Mouse (Mus musculus) stomach, embryonic 14.5 days (tissue): ENCODE results near the gene Chchd3. TPM values are rescaled to one million over a fixed set of nuclear protein-coding genes. Genes with fewer than 3 reads are reported as not detected.

ENCODE experiments used
- ATAC-seq: fragments of 200-750 bp; cut with Nextera tagmentation; 2 replicates; pipeline ENCODE4 v1.8.0; 2017; ENCODE audit warnings: low read depth, moderate TSS enrichment; ENCODE audit not compliant: insufficient number of reproducible peaks, insufficient read depth, low FRiP score
- H3K27ac ChIP-seq: fragments of 300-500 bp; sonication (generic); 2 replicates; pipeline ENCODE4 v1.5.1; 2014; ENCODE audit warnings: mild to moderate bottlenecking, low read length, moderate library complexity, mixed read lengths
- H3K27me3 ChIP-seq: fragments of 300-500 bp; sonication (generic); 2 replicates; pipeline ENCODE4 v1.6.1; 2014; ENCODE audit warnings: low read length, control low read depth, mixed read lengths; ENCODE audit not compliant: control insufficient read depth, insufficient read depth
- H3K36me3 ChIP-seq: fragments of 300-500 bp; sonication (generic); 2 replicates; pipeline ENCODE4 v1.6.1; 2014; ENCODE audit warnings: mild to moderate bottlenecking, control low read depth, low read length, moderate library complexity, mixed read lengths; ENCODE audit not compliant: control insufficient read depth, insufficient read depth
- H3K4me1 ChIP-seq: fragments of 300-500 bp; sonication (generic); 2 replicates; pipeline ENCODE4 v1.6.1; 2014; ENCODE audit warnings: low read length, control low read depth, mixed read lengths; ENCODE audit not compliant: control insufficient read depth, insufficient read depth
- H3K4me2 ChIP-seq: fragments of 300-500 bp; sonication (generic); replicated peaks from 2 replicates; pipeline ENCODE4 v1.6.1; 2014; ENCODE audit warnings: low read depth, low read length, control low read depth
- H3K4me3 ChIP-seq: fragments of 300-500 bp; sonication (generic); 2 replicates; pipeline ENCODE4 v1.5.1; 2014; ENCODE audit warnings: low read depth, low read length, control low read depth
- H3K9ac ChIP-seq: fragments of 300-500 bp; sonication (generic); replicated peaks from 2 replicates; pipeline ENCODE4 v1.6.1; 2014; ENCODE audit warnings: low read depth, mild to moderate bottlenecking, control low read depth, low read length, moderate library complexity, mixed read lengths
- H3K9me3 ChIP-seq: fragments of 300-500 bp; sonication (generic); 2 replicates; pipeline ENCODE4 v1.6.1; 2016; ENCODE audit warnings: low read depth, low read length, control low read depth; ENCODE audit not compliant: control insufficient read depth
- WGBS: fragments of 180-500 bp; shearing (Covaris S2); extraction: QIAGEN DNeasy Blood & Tissue Kit; methylation state at CpG from one replicate; pipeline ENCODE4 v1.1.7; 2014; 5-methylcytosine and 5-hydroxymethylcytosine counted together
- polyA plus RNA-seq: library from polyadenylated mRNA; unstranded; fragments of >200 nt; fragmentation: Nextera tagmentation; extraction: Ambion mirVana; gene quantifications from 2 replicates; pipeline ENCODE4 v1.2.1, GENCODE M21; 2014

Chchd3 gene
- polyA plus RNA-seq, 1 experiment from 2014 or later, result 96.4 TPM

GRCm38 (mm10) chr6:32940299-32940698 is 119.8 kb downstream of the Chchd3 start:
- ATAC-seq, result no peak
- H3K9ac ChIP-seq, result no peak overlapping the region
- no peaks in the 10 kb centered on the region for H3K36me3 ChIP-seq
- H3K4me2 ChIP-seq, result no peak overlapping the region
- no peak overlapping the region for H3K27ac ChIP-seq
- 44% methylated on average over 11 of the region's 11 CpGs for WGBS
- H3K27me3 ChIP-seq, result no peaks in the 10 kb centered on the region
- no peaks in the 10 kb centered on the region for H3K4me1 ChIP-seq
- no peak overlapping the region for H3K4me3 ChIP-seq
- H3K9me3 ChIP-seq, result no peaks in the 10 kb centered on the region

- no peaks in the 10 kb centered on the region for H3K27me3 ChIP-seq
- H3K27ac ChIP-seq, result no peak overlapping the region
- no peak overlapping the region for H3K4me2 ChIP-seq
- no peak overlapping the region for H3K9ac ChIP-seq
- H3K9me3 ChIP-seq, result no peaks in the 10 kb centered on the region
- ATAC-seq, result no peak
- H3K4me3 ChIP-seq, result no peak overlapping the region
- no peaks in the 10 kb centered on the region for H3K36me3 ChIP-seq
- WGBS, result 89% methylated on average over 1 of the region's 1 CpGs
- no peaks in the 10 kb centered on the region for H3K4me1 ChIP-seq
These were observed 122.4 kb downstream of the Chchd3 start for GRCm38 (mm10) chr6:32937643-32938042.

- ATAC-seq, result no peak
- no peaks in the 10 kb centered on the region for H3K9me3 ChIP-seq
- H3K36me3 ChIP-seq, result no peaks in the 10 kb centered on the region
- no peak overlapping the region for H3K4me2 ChIP-seq
- no peaks in the 10 kb centered on the region for H3K27me3 ChIP-seq
- H3K9ac ChIP-seq, result no peak overlapping the region
- WGBS, result 73% methylated on average over 3 of the region's 3 CpGs
- H3K27ac ChIP-seq, result no peak overlapping the region
- H3K4me3 ChIP-seq, result no peak overlapping the region
- H3K4me1 ChIP-seq, result no peaks in the 10 kb centered on the region
These were observed 123.3 kb downstream of the Chchd3 start for GRCm38 (mm10) chr6:32936794-32937193.

GRCm38 (mm10) chr6:32936365-32936764 is 123.7 kb downstream of the Chchd3 start:
- no peaks in the 10 kb centered on the region for H3K36me3 ChIP-seq
- no peak for ATAC-seq
- H3K27ac ChIP-seq, result no peak overlapping the region
- no peaks in the 10 kb centered on the region for H3K9me3 ChIP-seq
- H3K9ac ChIP-seq, result no peak overlapping the region
- no peaks in the 10 kb centered on the region for H3K27me3 ChIP-seq
- no peaks in the 10 kb centered on the region for H3K4me1 ChIP-seq
- 45% methylated on average over 2 of the region's 2 CpGs for WGBS
- H3K4me3 ChIP-seq, result no peak overlapping the region
- H3K4me2 ChIP-seq, result no peak overlapping the region

GRCm38 (mm10) chr6:32935576-32935975 is 124.5 kb downstream of the Chchd3 start:
- H3K9me3 ChIP-seq, result no peaks in the 10 kb centered on the region
- no peak overlapping the region for H3K9ac ChIP-seq

GRCm38 (mm10) chr6:32931106-32931770 is 128.8 kb downstream of the Chchd3 start:
- 61% methylated on average over 11 of the region's 11 CpGs for WGBS
- Histone ChIP-seq H3K4me2 (no peak overlapping the region), H3K4me1 (no peaks in the 10 kb centered on the region), H3K4me3 (no peak overlapping the region), H3K27ac (no peak overlapping the region), H3K27me3 (no peaks in the 10 kb centered on the region), H3K36me3 (no peaks in the 10 kb centered on the region), H3K9ac (no peak overlapping the region), H3K9me3 (no peaks in the 10 kb centered on the region)
- ATAC-seq, result no peak

More at GRCm38 (mm10) chr6:32935576-32935975, 124.5 kb downstream of the Chchd3 start:
- Histone ChIP-seq H3K36me3 (no peaks in the 10 kb centered on the region), H3K4me2 (no peak overlapping the region), H3K27ac (no peak overlapping the region), H3K4me1 (no peaks in the 10 kb centered on the region), H3K4me3 (no peak overlapping the region), H3K27me3 (no peaks in the 10 kb centered on the region)
- no peak for ATAC-seq
- WGBS, result 73% methylated on average over 5 of the region's 5 CpGs

GRCm38 (mm10) chr6:32922391-32922790 is 137.7 kb downstream of the Chchd3 start:
- H3K4me2 ChIP-seq, result no peak overlapping the region
- H3K27ac ChIP-seq, result no peak overlapping the region
- no peak for ATAC-seq
- H3K9me3 ChIP-seq, result no peaks in the 10 kb centered on the region
- 86% methylated on average over 1 of the region's 1 CpGs for WGBS
- H3K27me3 ChIP-seq, result no peaks in the 10 kb centered on the region
- no peaks in the 10 kb centered on the region for H3K36me3 ChIP-seq
- no peak overlapping the region for H3K9ac ChIP-seq
- no peaks in the 10 kb centered on the region for H3K4me1 ChIP-seq
- H3K4me3 ChIP-seq, result no peak overlapping the region

- Histone ChIP-seq H3K27me3 (no peaks in the 10 kb centered on the region), H3K9ac (no peak overlapping the region), H3K36me3 (no peaks in the 10 kb centered on the region), H3K4me2 (no peak overlapping the region), H3K4me3 (no peak overlapping the region), H3K9me3 (no peaks in the 10 kb centered on the region), H3K27ac (no peak overlapping the region), H3K4me1 (no peaks in the 10 kb centered on the region)
- no peak for ATAC-seq
- 77% methylated on average over 2 of the region's 2 CpGs for WGBS
These were observed 140.0 kb downstream of the Chchd3 start for GRCm38 (mm10) chr6:32920091-32920490.

- Histone ChIP-seq H3K27me3 (no peaks in the 10 kb centered on the region), H3K9ac (no peak overlapping the region), H3K36me3 (no peaks in the 10 kb centered on the region), H3K27ac (no peak overlapping the region), H3K9me3 (no peaks in the 10 kb centered on the region), H3K4me3 (no peak overlapping the region), H3K4me2 (no peak overlapping the region), H3K4me1 (no peaks in the 10 kb centered on the region)
- ATAC-seq, result no peak
- 83% methylated on average over 2 of the region's 2 CpGs for WGBS
These were observed 149.4 kb downstream of the Chchd3 start for GRCm38 (mm10) chr6:32910692-32911091.
